Mouse (Mus musculus): ENCODE results near the gene Itgb3.

Gene Itgb3

DNA sequence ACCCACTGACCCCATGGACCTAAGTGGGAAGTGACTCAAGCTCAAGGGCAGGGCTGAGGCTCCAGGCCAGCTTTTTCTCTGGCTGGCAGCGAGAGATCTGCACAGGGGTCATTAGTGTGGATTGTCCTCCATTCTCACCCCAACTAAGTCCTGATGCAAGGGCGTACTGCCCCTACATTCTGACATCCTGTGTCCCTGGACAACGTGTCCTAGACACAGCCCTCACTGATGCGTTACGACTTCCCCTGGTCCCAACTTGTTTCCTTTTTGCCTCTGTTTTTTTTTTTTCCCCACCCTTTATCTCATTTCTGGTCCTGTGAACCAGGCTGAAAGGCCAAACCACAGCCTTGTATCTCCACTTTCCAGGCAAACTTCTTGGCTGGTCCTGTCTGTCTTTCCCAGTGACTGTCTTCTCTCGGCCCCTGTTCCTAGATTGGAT is 10.9 kb downstream of the Itgb3 start:
- in situ Hi-C loops (cut with MboI, MseI): no loop called here

DNA sequence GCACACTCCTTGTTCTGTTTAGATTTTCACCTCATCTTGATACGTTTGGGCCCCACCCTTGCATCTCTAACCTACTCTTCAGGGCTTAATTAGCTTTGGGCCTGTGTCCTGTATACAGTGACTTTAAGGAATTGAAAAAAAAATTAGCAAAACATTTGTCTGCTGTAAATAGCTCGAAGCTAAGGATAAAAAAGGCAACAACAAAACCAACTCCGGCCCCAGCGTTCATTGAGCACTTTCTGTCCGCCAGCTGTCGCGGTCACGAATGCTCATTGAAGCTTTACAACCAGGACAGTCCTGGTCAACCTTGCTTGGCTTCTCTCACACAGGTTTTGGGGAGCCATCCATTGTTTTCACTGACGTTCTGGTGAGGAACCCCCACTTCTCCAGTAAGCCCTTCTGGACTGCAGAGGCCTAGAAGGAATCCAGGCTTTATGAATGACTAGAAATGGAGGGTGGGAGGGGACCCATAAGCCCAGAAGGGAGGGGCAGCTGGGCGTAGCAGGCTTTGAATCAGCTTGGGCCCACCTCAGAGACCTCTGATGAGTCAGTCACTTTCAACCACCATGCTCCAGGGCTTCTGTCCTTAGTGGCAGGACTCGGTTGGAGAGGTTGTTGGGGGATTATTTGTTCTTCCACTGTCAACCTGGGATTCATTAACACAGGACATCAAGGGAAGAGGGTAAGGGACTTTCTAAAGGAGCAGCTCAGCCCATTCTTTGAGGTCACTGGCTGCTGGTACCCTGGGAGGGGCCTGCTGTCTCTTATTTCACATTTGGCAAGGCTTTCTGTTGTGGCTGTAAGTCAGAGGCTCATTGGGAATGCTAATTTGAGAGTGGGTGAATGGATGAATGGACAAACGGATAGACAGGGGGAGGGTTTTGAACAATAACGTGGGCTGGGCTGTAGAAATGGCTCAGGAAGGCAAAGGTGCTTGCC is 11.6 kb downstream of the Itgb3 start:
- in situ Hi-C loops (cut with MboI, MseI): no loop called here

DNA sequence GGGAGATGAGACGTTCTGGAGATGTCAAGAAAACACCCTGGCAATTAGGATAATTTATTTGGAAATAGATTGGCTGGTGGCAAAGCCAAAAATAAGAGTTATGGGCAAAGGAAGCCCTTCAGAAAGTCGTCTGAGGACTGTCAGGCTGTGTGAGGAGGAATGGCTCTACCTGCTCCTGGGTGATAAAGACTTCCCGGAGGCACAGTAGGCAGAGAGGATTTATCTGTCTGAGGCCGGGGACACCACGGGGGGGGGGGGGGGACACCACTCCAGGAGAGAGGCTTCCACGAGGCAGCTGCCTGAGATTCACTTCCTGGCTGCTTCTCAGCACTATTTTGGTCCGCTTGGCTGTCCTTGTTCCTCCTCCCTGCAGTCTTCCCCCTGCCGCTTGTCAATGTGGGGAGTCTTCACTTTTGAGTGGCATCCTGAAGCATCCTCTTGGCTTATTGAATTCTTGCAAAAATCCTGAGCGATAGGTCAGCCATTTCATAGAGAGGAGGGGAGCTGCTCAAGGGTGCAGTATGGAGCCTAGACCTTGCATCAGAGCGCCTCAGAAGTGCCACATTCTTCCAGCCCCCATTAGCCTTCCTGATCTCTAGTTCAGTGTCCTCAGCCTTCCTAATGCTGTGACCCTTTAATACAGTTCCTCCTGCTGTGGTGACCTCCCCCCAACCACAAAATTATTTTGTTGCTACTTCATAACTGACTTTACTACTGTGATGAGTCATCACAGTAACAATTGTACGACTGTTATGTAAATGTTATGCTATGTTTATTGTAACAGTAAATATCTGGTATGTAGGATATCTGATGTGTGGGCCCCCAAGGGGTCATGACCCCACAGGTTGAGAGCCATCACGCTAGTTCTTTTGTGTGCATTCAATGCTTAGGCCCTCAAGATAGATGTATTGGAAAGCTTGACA is 14.5 kb downstream of the Itgb3 start:
- in situ Hi-C loops (cut with MboI, MseI): no loop called here

DNA sequence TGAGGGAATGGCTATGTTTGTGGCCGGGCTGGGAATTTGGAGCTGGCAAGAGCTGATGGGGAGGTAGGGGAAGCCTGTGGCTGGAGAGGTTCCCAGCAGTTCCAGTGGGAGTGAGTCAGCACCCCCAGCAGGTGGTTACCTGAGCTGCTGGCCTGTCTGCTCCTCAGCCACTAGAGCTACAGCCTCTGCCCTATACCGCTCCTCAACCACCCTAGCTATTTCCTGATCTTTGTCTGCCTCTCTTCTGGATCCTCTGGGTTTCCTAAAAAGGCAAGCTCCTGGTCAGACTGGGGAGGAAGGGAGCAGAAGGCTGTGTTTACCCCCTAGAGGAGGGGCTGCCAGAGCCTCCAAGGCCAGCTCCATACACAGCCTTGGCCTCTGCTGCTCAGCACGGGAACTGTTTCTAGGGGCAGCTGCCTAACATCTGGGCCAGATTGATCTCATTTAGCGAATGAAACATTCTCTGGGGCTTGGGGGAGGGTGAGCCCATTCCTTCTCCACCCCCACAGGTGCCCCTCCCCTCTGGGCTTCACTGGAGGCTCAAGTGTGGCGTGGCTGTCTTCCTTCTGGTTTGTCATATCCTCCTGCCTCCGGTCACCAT is 17.1 kb downstream of the Itgb3 start:
- in situ Hi-C loops (cut with MboI, MseI): no loop called here

DNA sequence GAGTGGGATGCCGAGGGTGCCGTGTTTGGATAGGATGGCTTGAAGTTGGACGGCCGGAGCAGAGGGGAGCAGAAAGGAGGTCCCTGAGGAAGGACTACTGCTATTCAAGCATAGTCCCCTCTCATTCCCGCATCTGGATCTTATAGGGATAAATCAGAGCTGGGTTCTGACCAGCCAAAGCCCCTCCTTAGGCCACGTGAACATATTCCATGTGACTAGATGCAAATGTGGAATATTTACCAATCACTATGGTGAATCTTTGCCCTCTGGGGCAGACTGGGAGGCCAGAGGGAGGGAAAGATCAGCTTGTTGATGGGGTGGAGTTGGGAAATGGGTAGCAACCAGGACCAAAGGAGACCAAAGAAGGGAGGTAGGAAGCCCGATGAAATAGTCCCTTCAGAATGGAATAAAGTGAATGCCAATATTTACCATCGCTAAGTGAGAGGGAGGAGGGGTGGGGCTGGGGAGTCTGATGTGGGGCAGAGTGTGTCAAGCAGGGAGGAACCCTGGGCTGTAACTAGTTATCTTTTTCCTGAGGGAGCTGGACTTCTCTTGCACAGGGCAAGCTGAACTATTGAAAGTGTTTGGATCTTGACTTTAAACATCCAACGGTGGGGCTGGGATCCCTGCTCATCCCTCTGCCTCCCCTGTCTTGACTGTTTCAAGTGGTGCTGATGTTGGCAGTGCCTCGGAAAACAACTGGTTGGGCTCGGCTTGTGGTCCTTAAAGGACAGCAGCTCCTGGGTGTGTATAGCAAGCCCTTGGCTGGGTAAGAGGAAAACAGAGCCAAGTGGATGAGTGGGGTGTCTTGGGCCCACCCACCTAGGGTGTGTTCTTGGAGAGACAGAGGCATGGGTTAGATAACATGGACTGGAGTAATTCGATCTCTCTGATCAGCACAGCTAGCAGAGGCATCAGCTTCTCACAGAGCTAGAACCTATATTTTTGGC is 17.9 kb downstream of the Itgb3 start:
- in situ Hi-C loops (cut with MboI, MseI): no loop called here

DNA sequence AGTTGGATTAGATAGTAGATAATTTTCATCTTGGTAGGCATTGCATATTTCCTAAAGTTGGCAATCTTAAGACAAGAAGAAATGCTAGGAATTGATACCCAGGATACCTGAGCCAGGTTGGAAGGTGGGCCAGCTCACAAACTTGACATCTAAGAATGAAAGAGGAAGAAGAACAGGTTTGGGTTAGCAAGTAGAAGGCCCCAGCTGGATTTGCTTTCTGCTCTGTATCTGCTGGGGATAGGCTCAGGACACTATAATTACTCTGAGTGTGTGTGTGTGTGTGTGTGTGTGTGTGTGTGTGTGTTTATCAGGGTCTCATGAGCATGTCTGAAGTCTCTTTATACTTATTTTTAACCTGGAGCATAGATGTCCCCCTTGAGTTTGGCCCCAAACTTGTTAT is 18.8 kb downstream of the Itgb3 start:
- in situ Hi-C loops (cut with MboI, MseI): no loop called here

DNA sequence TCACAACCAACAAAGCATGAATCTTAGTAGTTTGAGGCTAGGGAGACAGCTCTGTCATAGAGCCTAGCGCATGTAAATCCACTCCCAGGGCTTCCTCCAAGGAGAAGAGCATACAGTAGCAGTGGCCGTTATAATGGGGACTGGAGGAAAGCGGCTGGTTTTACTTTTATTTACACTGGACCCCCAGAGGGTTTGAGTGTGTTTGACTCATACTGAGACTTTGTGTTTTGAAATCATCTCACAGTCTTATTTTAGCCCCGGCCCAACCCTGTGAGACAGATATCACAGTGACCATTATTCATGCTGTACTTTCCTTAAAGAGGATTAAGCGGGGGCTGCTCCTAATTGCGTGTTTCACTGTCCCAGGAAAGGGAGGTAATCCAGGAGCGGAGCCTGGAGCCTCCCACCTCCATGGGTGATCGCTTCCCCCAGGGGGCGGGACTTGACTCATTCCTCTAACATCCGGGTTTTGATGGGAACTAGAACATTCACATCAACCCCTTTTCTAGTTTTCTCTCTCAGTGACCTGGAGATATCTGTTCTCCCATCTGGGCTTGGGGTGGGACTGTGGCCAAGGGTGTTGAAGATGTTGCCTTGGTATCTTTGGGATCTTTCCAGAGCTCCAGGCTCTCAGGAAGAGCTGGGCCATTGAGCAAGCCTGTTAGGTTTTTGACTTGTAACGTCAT is 20.0 kb downstream of the Itgb3 start:
- in situ Hi-C loops (cut with MboI, MseI): no loop called here

DNA sequence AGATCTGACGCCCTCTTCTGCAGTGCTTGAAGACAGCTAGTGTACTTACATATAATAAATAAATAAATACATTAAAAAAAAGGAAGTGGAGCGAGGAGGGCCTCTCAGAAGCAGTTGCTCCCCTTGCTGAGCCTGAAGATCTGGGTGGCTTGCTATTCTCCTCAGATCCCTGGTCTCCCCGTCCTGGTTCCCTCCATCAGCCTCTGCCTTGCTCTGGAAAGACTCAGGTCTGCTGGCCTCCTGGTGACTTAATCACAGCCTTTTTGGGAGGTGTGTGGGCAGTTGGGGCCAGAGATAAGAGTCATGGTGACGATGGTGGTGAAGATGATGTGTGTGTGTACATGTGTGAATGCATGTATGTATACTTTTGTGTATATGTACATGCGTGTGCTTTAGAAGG is 20.8 kb downstream of the Itgb3 start:
- in situ Hi-C loops (cut with MboI, MseI): no loop called here

DNA sequence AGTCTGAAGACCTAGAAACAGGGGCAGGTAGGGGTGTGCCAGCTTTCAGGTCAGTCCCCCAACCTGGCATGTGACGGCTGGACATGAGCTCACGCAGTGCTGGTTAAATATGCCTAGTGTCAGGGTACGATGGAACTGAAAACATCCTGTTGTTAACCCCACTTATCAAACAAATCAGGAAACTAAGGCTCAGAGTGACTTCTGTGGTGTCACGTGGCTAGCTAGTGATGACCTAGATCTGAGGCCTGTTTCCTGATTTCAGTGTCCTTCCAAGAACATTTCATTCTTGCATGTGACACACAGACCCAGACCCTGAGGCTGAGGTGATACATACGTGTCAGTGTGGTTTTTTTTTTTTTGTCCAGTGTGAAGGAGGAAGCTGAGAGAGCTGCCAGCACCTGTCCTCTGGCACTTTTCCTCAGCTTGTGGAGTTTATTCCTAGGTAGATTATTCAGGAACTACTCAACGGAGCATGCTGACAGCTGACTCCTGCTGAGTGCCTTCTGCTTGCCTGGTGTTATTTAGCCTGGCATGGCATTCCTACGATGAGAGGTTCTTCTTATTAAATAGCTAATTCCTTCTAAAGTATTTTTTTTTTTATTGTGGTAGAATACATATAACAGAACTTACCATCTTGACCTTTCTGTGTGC is 22.5 kb downstream of the Itgb3 start:
- in situ Hi-C loops (cut with MboI, MseI): no loop called here

DNA sequence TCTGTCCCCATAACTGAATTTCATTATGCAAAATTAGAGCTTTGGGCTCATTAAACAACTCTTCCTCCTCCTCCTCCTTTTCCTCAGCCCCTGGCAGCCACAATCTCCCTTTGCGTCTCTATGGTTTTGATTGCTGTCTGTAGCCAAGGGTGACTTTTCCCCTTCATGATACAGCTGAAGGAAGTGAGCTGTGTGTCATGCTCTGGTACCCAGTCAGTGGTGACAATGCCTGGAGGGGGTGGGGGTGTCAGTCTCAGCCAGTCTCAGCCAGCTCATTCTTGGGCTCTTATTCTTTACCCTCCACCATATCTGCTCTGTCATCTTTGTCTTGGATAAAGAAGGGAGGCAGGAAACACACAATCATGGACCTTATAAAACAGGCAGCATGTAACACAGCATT is 23.5 kb downstream of the Itgb3 start:
- in situ Hi-C loops (cut with MboI, MseI): no loop called here

DNA sequence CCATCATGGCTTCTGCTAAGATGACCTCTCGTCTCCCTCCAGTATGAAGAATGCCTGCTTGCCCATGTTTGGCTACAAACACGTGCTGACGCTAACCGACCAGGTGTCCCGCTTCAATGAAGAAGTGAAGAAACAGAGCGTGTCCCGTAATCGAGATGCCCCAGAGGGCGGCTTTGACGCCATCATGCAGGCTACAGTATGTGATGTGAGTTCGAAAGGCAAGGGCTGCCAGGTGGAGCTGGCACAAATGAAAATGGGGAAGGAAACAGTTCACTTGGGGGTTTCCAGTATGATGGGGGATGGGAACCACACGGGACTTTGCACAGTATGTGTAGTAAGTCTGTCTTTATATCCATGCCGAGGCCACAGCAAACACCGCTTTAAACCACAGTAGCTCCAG is 29.2 kb downstream of the Itgb3 start:
- in situ Hi-C loops (cut with MboI, MseI): no loop called here

DNA sequence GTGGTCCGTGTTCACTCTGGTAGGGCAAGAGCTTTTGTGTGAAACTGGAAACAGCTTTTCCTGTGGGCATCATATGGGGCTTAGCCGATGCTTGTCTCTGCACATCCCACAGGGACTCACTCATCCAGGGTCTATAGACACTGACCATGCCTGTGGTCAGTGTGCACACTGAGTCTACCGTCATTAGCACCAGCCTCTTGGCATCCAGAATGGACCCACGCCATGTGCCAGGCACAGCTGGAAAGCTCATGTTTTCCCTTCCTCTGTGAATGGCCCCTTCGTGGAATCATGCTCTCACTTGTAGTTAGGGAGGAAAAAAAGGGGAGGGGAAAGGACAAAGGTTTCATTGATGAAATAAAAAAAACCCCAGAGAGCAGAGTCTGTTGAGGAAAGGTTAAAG is 30.2 kb downstream of the Itgb3 start:
- in situ Hi-C loops (cut with MboI, MseI): no loop called here

DNA sequence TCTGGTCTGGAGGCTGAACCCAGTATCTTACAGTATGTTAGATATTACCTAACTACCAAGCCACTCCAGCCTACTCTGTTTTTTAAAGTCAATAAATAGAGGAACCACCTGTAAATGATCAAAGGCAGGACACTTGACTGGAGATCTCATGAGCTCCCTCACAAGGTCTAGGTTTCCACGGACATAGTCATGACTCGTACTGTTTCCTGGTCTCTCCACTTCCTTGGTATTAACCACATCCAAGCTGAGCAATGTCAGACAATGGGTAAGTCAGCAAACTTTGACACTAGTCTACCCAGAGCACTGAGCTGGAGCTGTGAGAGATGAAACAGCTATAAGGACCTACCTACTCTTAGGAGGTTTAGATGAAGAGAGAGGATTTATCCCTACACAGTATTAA is 31.1 kb downstream of the Itgb3 start:
- in situ Hi-C loops (cut with MboI, MseI): no loop called here

DNA sequence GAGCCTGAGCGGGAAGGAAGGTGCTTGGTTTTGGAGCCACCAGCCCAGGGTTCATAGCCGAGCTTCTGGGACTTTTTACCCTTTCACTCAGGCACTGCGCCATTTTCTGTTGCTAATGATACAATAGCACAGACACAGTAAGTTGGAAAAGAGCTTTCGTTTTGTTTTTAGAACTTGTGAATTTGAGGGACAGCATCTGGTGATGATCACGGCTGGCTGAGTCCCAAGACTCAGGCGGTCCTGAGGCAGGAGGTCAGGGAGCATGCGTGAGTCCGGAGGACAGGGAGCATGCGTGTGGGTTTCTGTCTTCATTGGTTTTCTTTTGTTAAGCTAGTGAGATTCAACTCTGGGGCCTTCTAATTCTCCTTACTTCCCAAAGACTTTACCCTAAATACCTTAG is 31.8 kb downstream of the Itgb3 start:
- in situ Hi-C loops (cut with MboI, MseI): no loop called here

DNA sequence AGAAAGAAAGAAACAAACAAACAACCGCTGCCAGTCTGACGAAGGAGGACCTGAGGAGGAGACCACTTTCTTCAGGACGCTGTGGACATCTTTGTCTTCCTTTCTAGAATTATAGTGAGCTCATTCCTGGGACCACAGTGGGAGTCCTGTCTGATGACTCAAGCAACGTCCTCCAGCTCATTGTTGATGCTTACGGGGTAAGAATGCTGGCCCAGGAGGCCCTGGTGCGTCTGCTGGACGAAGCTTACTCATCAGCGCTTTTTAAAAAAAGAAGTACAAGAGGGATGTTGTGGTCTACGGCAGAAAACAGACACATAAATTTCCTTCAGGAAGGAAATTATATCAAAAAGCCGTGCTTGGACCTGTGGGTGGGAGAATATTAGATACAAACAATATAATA is 33.1 kb downstream of the Itgb3 start:
- in situ Hi-C loops (cut with MboI, MseI): no loop called here

DNA sequence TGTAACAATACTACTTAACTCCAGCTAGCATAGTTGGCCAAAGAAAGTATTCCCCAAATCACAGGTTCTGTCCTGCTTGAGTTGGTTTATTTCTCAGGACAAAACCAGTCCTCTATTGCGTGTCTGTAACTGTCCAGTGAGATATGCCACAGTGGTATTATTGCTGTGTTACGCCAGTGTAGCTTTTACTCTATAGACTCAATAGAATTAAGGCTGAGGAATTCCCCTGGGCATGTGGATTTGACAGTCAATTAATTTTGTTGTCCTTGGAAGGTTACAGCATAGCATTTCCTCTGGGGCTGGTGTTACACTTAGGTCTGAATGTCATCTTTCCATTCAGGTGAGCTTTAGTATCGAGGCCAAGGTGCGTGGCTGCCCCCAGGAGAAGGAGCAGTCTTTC is 35.4 kb downstream of the Itgb3 start:
- in situ Hi-C loops (cut with MboI, MseI): no loop called here

DNA sequence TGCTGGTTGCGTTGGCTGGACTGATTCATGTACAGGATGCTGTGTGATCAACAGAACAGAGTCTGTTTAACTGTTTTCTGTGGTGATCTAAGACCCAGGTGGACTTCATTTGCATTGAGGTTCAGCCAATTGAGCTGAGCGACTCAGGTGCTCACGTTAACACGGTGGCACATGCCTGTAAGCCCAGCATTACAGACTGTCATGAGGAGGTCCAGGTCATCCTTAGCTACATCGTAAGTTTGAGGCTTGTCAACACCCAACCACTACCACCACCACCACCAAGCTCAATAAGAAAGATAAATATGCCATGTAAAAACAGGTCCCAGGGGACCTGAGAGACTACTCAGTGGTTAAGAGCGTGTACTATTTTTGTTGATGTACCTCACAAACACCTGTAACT is 37.6 kb downstream of the Itgb3 start:
- in situ Hi-C loops (cut with MboI, MseI): no loop called here

DNA sequence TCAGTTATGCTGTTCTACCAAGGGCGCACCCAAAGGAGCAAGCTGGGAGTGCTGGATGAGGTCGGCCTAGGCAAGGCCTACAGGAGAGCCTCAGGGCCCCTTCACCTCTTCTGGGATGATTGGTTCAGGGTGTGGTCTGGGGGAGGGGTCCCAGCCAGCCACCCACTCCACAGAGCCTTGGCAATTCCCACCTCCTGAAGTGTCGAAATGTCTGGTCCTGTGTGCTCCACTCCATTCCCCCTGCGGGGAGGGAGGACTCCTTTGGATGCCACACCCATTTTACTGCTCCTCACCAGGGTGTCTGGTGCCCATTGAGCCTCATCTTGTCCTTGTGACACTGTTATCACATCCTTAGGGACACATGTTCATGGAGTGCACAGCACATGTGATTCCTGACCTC is 38.4 kb downstream of the Itgb3 start:
- in situ Hi-C loops (cut with MboI, MseI): no loop called here

DNA sequence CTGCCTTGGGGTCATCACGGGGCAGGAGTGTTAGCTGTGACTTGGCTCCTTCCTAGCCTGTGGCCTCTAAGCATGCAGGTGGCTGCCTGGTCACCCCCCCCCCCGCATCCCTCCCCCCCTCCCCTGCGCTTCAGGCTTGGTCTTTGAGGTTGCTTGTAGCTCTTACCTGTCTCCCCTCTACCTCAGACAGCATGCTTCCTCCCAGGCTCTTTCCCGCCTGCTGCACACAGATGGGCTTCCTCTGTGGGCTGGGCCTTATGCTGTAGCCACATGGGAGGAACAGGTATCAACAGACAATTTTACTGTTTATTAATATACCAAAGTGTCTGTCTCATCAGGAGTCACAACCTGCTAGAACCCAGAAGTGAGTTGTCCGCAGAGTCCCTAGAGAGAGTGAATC is 38.8 kb downstream of the Itgb3 start:
- in situ Hi-C loops (cut with MboI, MseI): no loop called here

Data from T-helper 2 cell (primary cell).